Mouse (Mus musculus) ZHBTc4 (cell line): ENCODE results near the gene Ppp1r12b.

ENCODE experiments used
- DNase-seq: peaks from one replicate; pipeline ENCODE4 v3.0.0-alpha.2; 2011; ENCODE audit warnings: low read depth, low spot score

Gene Ppp1r12b

DNA sequence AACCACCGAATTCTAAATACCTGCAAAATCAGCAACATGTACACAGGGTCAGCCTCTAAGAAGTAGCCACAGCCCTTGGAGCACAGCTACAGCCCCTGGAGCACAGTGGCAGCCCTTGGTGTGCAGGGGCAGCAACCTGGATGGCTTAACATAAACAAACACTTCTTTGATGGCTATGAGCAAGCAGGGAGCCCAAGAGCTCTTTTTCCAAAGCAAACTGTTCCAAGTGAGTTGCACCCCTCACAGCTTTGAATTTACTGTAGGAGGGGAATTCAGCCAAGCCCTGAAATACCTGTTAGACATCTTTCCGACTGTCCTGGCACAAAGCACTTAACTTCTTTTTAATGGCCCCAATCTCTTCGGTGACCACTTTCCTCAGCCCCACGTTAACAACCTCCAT lies 14.9 kb downstream of the Ppp1r12b start:
- peak; percentile 49 for DNase-seq

GRCm38 (mm10) chr1:134938233-134938632 lies 17.5 kb downstream of the Ppp1r12b start:
- no peak for DNase-seq

DNA sequence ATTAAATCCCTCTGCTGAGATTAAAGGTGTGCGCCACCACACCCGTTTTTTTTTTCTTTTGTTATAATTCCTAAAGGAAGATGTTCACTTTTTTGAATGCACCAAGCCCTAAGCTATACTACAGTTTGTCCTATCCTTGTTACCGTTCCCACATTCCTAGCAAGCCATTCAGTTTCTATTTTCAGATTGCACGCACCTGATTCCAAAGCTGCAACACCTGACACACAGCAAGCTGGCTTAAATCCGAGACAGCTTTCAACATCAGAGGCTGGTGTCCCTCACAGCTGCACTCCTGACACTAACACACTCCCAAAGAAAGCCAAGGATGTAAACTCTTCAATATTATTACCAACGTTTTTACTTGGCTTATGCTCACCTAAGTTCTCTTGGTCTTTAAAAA lies 19.4 kb downstream of the Ppp1r12b start:
- peak; percentile 17 for DNase-seq

DNA sequence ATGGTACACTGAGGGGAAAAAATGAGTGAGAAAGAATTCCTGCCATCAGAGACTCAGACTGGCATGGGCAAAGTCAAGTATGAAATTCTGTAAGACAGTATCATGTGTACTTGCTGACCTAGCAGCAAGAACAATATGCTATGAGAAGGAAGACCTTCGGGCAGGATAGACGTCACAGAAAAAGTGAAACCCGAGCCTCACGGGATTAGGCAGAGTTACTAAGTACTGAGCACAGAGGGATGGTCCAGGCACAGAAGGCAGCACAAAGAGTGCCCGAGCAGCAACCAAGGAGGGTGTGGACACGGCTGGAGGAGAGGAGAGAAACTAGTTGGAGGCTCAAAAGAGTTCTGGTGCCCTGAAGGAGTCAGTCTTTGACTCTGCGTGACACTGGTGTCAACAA lies 23.3 kb downstream of the Ppp1r12b start:
- no peak for DNase-seq

DNA sequence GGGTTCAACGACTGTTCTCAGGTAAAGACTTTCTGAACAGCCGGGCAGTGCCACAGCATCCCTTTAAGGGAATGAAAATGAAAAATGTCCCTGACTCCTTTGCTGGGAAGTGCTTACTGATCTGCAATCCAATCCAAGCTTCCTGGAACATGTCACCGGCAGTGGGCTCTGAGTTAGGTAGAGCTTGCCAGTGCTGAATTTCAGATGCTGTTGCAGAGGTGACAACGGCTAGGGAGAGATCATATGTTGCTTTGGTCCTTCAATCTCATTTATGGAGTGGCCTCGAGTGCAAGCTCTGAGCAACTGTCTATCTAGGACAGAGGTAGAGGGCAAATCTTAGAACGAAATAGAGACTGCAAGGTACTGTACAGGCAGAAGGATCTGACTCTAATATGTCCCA lies 36.7 kb downstream of the Ppp1r12b start:
- no peak for DNase-seq

- DNase-seq, result no peak
Observed at GRCm38 (mm10) chr1:134915421-134915820, 40.3 kb downstream of the Ppp1r12b start.

GRCm38 (mm10) chr1:134913535-134913934 lies 42.2 kb downstream of the Ppp1r12b start:
- DNase-seq, result no peak

DNA sequence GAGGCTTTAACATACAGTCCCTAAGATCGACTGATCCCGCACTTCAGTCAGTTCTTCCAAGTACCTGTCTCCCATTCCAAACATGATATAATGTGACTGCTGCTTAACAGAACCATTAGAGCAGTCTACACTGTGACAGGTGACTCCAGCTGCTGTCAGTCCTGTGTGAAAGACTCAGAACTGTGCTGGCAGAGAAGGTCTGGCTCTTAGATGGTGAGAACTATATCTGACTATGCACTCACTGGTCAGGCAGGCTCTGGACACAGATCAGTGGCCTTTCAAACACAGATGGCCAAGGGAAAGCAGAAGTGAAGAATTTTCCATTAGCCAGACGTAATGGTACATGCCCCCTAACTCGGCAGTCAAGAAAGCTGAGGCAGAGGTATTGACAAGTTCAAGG lies 43.9 kb downstream of the Ppp1r12b start:
- no peak for DNase-seq

- no peak for DNase-seq
Observed at GRCm38 (mm10) chr1:134910037-134910436, 45.7 kb downstream of the Ppp1r12b start.

GRCm38 (mm10) chr1:134909442-134909841 lies 46.3 kb downstream of the Ppp1r12b start:
- no peak for DNase-seq

- DNase-seq, result no peak
Observed at GRCm38 (mm10) chr1:134902051-134902619, 53.6 kb downstream of the Ppp1r12b start.

DNA sequence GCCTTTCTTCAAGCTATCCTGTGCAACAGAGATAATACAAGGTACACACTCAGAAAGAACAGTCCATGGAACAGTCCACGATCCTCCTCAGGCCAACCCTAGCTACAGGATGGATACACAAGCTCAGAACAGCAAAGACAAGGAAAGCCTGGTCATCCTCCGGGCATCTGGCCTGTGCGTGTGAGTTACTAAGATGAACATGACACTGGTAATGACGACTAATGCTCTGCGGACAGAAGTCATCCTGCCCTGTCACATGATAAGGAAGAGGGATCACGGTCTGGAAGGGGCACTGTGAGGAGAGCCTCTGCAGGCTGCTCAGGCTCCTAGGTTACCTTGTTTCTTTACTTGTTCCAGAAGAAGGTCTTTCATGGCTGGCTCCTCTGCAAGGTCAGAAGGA lies 59.7 kb downstream of the Ppp1r12b start:
- no peak for DNase-seq

GRCm38 (mm10) chr1:134894803-134895202 lies 60.9 kb downstream of the Ppp1r12b start:
- no peak for DNase-seq

DNA sequence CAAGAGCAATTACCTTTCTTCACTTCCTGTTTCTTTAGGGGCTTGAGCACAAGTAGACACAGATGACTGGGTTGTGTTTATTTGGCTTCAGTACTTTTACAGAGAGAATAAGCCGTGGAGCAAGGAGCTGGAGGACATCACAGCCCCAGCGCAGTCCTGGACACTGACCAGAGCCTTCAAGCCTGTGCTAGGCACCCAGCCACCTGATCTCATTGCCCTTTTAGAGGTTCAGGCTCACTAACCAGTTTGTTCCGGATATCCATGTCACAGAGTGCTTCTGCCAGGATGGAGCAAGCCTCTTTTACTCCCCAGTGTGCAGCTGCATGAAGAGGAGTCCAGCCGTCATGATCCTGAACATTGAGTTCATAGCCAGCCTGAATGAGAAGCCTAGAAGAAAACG lies 63.8 kb downstream of the Ppp1r12b start:
- DNase-seq, result no peak

DNA sequence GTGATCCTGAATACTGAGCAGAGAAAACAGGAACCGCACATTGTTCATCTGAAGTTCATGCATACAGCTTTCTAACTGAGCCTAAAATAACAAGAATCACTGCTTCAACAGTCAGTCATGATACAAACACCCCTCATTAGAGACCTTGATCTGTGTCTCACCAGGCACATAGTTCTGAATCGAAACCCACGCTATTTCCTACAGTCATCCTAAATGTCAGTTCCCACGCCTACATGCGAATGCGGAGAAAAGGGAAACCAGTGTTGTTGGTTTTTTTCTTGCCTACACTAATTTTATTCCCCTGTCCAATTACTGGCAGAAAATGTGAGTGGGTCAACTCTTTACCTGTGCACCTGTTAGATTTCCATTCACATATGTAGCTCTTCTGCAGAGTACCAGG lies 66.1 kb downstream of the Ppp1r12b start:
- DNase-seq, result no peak

- no peak for DNase-seq
Observed at GRCm38 (mm10) chr1:134875800-134876199, 79.9 kb downstream of the Ppp1r12b start.

DNA sequence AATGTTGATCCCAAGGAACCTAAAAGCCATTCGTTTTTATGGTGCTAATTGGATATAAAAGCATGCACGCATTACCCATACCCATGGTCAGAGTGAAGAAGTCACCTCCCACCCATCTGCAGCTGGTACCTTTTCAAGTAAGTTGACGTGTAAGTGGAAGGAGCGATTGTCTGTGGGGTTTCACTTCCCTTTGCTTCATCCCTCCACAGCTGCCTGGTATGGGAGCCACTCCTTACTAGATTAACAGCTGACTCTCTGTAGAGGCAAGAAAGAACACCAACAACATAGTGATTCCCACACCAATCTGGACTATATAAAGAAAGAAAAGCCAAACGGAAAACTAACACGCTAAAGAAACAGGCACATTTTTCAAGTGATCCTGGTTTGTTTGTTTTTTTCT lies 83.1 kb downstream of the Ppp1r12b start:
- no peak for DNase-seq

- no peak for DNase-seq
Observed at GRCm38 (mm10) chr1:134866426-134866825, 89.3 kb downstream of the Ppp1r12b start.

GRCm38 (mm10) chr1:134865552-134865951 lies 90.2 kb downstream of the Ppp1r12b start:
- DNase-seq, result no peak

GRCm38 (mm10) chr1:134860538-134860937 lies 95.2 kb downstream of the Ppp1r12b start:
- DNase-seq, result peak; percentile 36

- DNase-seq, result no peak
Observed at GRCm38 (mm10) chr1:134858344-134859053, 97.2 kb downstream of the Ppp1r12b start.

DNA sequence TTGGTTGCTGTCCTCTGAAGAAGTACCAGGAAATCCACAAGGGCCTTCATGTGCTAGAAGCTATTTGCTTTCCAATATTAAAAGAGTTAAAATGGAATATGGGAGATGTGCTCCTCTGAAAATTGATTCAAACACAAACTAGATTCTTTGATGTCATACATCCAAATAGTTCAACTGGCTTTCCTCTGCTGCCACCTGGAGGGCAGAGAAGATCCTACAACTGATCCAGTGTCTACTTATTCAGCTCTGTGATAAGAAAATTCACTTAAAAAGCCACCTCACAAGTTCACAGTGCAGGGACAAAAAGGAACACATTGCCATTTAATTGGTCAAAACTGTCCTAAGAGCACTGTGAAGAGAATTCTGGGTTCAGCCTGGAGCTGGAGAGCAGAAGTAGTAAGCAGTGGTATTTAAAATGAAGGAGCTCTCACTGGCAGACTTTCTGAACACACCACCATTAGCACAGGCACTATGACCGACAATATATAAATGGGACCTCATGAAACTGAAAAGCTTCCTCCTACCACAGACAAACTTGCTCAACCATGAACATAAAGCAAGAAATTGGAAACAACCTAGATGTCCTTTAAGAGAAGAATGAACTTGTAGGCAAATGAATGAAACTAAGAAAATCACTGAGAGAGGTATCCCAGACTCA lies 101.3 kb downstream of the Ppp1r12b start:
- peak; percentile 69 for DNase-seq

DNA sequence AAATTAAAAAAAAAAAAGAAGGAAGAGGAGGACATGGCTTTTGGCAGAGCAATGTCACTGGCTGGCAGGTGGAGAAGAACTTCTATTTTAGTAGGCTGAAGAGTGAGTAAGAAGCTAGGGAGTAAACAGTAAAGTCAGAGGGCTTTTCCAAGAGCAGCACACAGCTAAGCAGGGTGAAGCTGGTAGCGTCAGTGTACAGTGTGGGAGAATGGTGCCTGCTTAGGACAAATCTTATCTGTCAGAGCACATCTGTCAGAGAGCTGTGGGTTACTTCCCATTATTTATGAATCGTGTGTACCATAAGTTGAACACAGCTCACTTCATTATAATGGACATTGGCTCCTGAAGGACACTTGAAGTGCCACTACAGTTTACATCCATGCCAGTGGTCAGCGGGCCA lies 102.9 kb downstream of the Ppp1r12b start:
- DNase-seq, result no peak
